3 mouse cellular contexts compared by ENCODE assay signal in the genomic region with DNA sequence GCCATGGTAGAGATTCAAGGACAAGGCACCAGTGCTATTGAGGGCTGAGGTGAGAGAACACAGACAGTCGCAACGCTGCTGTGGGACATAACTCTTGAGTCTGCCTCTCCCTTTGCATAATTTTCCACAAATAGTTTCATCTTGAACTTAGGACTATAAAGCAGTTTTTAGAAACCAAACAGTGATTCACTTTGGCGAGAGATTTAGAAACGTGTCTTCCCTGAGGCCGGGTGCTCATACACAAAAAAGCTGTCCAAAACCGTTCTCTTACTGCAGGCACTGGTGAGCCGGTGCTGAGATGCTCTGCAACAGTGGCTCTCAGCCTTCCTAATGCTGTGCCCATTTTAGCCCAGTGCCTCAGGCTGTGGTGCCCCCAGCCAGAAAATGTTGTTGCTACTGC.
"Had no signal": no experiment of that assay in that cellular context is flagged by ENCODE, and none has a peak within 500 bp of the region (broad histone marks: within the 10 kb centered on the region; RNA-seq: fewer than 3 reads in every experiment).

No protein-coding gene starts in this region.

- DNase-seq: lung, adult 2 months had no signal

- ATAC-seq: intestine, embryonic 16.5 days; midbrain, embryonic 15.5 days had no signal
